Mouse (Mus musculus) limb, embryonic 11.5 days (tissue): Measurements from ENCODE around the gene Gm15517. TPM values are rescaled to one million over a fixed set of nuclear protein-coding genes. Genes with fewer than 3 reads are reported as not detected.

Experiments used
- ATAC-seq: fragments of 200-750 bp; cut with Nextera tagmentation; 2 replicates; pipeline ENCODE4 v1.8.0; 2017; ENCODE audit warnings: low read depth; ENCODE audit not compliant: insufficient number of reproducible peaks, low FRiP score, low TSS enrichment
- DNase-seq: peaks from one replicate; pipeline ENCODE4 v3.0.0-alpha.2; 2015; ENCODE audit warnings: low spot score
- H3K27ac ChIP-seq: fragments of 300-500 bp; sonication (generic); replicated peaks from 2 replicates; pipeline ENCODE4 v1.5.1; 2014; ENCODE audit warnings: low read depth, mild to moderate bottlenecking, low read length
- H3K27me3 ChIP-seq: fragments of 300-500 bp; sonication (generic); 2 replicates; pipeline ENCODE4 v1.6.1; 2014; ENCODE audit warnings: mild to moderate bottlenecking, low read length, mixed read lengths; ENCODE audit not compliant: control insufficient read depth, insufficient read depth
- H3K36me3 ChIP-seq: fragments of 300-500 bp; sonication (generic); 2 replicates; pipeline ENCODE4 v1.6.1; 2014; ENCODE audit warnings: mild to moderate bottlenecking, low read length, moderate library complexity, mixed read lengths; ENCODE audit not compliant: control insufficient read depth, insufficient read depth
- H3K4me1 ChIP-seq: fragments of 300-500 bp; sonication (generic); 2 replicates; pipeline ENCODE4 v1.6.1; 2014; ENCODE audit warnings: low read length, mixed read lengths; ENCODE audit not compliant: control insufficient read depth, insufficient read depth
- H3K4me2 ChIP-seq: fragments of 300-500 bp; sonication (generic); 2 replicates; pipeline ENCODE4 v1.6.1; 2014; ENCODE audit warnings: low read depth, mild to moderate bottlenecking, moderate library complexity; ENCODE audit not compliant: severe bottlenecking
- H3K4me3 ChIP-seq: fragments of 300-500 bp; sonication (generic); 2 replicates; pipeline ENCODE4 v1.5.1; 2014; ENCODE audit warnings: low read depth, low read length
- H3K9ac ChIP-seq: fragments of 300-500 bp; sonication (generic); 2 replicates; pipeline ENCODE4 v1.6.1; 2014; ENCODE audit warnings: mild to moderate bottlenecking, low read length
- H3K9me3 ChIP-seq: fragments of 300-500 bp; sonication (generic); 2 replicates; pipeline ENCODE4 v1.6.1; 2016; ENCODE audit warnings: low read length; ENCODE audit not compliant: control insufficient read depth
- WGBS: fragments of 180-500 bp; shearing (Covaris S2); extraction: QIAGEN DNeasy Blood & Tissue Kit; methylation state at CpG from one replicate; pipeline ENCODE4 v1.1.7; 2014; 5-methylcytosine and 5-hydroxymethylcytosine counted together
- polyA plus RNA-seq: library from polyadenylated mRNA; unstranded; fragments of >200 nt; fragmentation: Nextera tagmentation; extraction: Ambion mirVana; gene quantifications from 2 replicates; pipeline ENCODE4 v1.2.1, GENCODE M21; 2014

Gene Gm15517
- polyA plus RNA-seq, 1 experiment from 2014 or later = not detected

DNA sequence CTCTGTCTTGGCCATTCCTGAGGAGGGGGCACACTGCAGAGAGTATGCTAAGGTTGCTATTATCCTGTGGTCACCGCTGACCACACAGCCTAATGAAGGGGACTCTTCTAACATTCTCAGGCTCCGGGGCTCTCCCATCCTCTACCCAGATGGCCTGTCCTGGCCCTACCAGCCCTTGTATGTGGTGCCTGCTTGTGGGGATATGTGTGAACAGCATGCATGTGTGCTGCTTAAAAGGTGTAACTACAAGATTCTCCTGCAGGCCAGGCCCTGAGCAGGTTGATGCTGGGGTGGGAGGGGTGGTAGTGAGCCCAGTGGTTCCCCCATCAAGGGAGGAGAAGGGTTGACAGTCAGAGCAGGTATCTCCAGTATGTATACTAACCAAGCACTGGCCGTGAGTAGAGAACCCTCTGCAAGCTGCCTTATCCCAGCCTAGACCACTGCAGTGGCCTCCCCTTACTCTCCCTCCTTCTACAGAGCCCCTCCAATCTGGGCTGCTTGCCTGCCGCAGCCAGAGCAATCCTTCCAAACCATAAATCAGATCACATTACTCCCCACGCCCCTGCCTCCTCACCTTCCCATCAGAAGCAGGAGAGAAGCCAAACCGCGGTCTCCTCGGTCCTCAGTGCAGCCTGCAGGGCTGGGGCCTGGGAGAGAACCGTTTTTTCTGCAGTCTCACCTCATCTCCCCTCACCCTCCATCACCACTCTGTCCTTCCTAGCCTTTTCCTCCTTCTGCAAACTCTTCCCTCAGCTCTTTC, 46.2 kb downstream of the Gm15517 start:
- peaks cover 13% of the 10 kb centered on the region for H3K27me3 ChIP-seq
- DNase-seq = peak; percentile 40
- H3K9me3 ChIP-seq = no peaks in the 10 kb centered on the region
- H3K4me1 ChIP-seq = peaks cover 13% of the 10 kb centered on the region
- H3K27ac ChIP-seq = no peak overlapping the region
- H3K4me3 ChIP-seq = no peak overlapping the region
- ATAC-seq = no peak
- no peak overlapping the region for H3K4me2 ChIP-seq
- 19% methylated on average over 9 of the region's 9 CpGs for WGBS
- H3K36me3 ChIP-seq = peaks cover 3% of the 10 kb centered on the region; the same call in 1 of the 2 replicates
- peak overlapping the region; percentile 22; the same call in 1 of the 2 replicates for H3K9ac ChIP-seq

DNA sequence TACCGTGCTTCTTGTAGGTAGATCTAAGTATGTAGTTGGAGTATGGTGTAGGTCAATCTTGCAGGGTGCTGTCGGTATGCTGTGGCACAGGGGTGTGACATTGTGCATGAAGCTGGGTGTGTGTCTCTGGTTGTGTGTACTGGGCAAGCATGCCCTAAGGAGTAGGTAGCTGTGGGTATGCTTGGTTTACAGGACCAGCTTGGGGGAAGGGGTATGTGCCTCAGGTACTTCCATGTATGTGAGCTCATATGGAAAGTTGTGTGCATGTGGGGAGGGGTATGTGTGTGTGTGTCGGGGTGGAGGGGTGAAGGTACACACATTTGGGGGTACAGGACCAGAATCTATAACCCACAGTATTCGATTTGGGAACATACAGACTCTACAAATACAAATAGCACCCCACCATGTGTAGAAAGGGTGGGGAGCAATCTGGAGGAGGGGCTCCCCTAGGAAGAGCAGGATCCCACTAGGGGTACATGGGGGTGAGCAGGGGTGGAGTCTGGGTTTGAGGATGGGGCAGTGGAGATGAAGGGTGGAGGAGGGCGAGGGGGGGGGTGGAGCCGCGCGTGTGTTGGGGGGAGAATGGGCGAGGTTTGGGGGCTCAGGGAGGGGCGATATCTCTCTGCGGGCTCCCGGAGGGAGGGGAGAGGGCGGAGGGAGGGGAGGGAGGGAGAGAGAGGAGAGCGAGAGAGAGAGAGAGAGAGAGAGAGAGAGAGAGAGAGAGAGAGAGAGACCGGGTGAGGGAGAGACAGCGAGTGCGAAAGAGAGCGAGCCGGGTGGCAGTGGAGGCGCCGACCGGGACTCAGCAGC, 48.4 kb downstream of the Gm15517 start, which contains the start of gene Shank1:
Gene Shank1 (plus strand): TSS at position 779 of the 810 bp plus-strand sequence.
- no peak for ATAC-seq

DNA sequence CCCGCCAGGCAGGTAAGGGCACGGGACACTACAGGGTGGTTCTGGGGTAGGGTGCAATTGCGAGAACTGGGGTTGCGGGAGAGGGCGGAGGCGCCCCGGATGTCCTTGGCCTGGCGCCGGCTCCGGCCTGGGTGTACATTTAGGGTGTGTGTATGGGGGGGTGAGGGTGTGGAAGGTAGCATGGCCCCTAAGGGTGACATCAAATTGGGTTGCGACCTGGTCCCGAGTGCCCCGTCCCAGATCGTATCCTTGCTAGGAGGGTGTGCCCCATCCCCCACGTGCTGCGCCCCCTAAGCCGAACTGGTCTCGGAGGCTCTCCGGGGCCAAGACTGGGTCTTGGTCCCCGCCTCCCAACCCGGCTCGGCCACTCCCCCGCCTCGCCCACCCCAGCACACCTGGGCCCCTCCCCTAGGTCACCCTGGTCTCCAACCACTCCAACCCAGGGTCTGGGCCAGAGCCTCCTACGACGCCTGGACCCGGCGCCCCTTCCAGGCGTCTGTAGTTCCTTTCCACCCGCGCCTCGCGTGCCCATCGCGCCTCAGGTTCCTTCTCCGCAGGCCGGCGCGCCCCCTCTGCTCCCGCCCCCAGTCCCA, 49.1 kb downstream of the Gm15517 start:
- no peaks in the 10 kb centered on the region for H3K36me3 ChIP-seq
- H3K4me2 ChIP-seq = peak overlapping the region; percentile 94
- H3K9me3 ChIP-seq = no peaks in the 10 kb centered on the region
- under 1% methylated on average over 32 of the region's 40 CpGs for WGBS
- peak overlapping the region; percentile 41 for H3K4me3 ChIP-seq
- H3K27me3 ChIP-seq = peaks cover 16% of the 10 kb centered on the region
- H3K27ac ChIP-seq = no peak overlapping the region
- H3K9ac ChIP-seq = peak overlapping the region; percentile 45
- DNase-seq (peak; percentile 49), ATAC-seq (no peak)
- H3K4me1 ChIP-seq = peaks cover 13% of the 10 kb centered on the region

More for the DNA sequence above, 48.4 kb downstream of the Gm15517 start, which contains the start of gene Shank1:
- no peaks in the 10 kb centered on the region for H3K9me3 ChIP-seq
- peak within 1 kb of the TSS; percentile 45 for H3K9ac ChIP-seq
- DNase-seq = no peak
- peaks cover 16% of the 10 kb centered on the region for H3K27me3 ChIP-seq
- H3K36me3 ChIP-seq = no peaks in the 10 kb centered on the region
- peak within 1 kb of the TSS; percentile 41 for H3K4me3 ChIP-seq
- H3K4me1 ChIP-seq = peaks cover 13% of the 10 kb centered on the region
- H3K4me2 ChIP-seq = peak within 1 kb of the TSS; percentile 94
- 15% methylated on average over 16 of the region's 22 CpGs for WGBS
- H3K27ac ChIP-seq = no peak within 1 kb of the TSS

DNA sequence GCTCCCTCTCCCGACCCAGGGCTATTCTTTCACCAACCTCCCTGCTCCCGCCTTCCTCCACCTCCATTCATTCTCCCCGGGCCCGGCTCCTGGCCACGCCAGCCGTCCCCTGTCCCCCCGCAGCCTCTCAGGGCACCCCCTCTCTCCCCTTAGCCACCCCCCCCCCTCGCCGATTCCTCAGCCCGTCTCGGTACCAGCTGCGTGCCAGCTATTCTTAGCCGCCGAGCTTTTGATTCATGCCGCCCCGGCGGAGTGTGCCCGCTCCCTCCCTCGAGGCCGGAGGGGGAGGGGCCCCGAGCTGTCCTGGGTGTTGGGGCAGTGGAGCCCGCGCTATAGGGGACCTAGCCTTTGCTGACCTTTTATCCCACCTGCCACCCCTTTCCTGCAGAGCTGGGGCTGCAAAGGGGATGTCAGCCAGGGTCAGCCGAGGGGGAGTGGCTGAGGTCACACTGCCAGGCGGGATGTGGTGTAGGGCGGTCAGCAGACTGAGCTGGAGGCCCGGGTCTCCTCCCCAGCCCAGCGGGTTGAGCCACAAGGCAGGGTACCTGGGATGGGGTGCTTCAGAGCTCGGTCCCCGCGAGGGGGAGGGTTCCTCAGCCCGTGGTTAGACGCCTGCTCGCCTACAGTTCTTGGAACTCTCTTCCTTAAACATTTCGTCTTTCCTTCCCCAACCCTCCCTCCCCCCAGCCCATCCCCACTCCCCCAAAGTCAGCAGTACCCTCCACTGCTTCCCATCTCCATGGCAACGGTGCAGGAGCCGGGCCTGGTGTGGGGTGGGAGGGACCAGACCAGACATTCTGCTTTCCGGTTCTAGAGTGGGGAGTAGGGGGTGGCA, 49.8 kb downstream of the Gm15517 start:
- WGBS = 1% methylated on average over 37 of the region's 38 CpGs
- Histone ChIP-seq H3K27ac (no peak overlapping the region), H3K9ac (peak overlapping the region; percentile 45), H3K4me3 (peak overlapping the region; percentile 41), H3K9me3 (no peaks in the 10 kb centered on the region), H3K4me1 (peaks cover 13% of the 10 kb centered on the region), H3K36me3 (no peaks in the 10 kb centered on the region), H3K4me2 (peak overlapping the region; percentile 94), H3K27me3 (peaks cover 16% of the 10 kb centered on the region)
- peak; percentile 29; the same call in 1 of the 2 replicates for ATAC-seq
- DNase-seq = peak; percentile 49

Other genes starting within 250 kb of the Gm15517 start
- gene Klk1b26, start 249.3 kb upstream of the Gm15517 start, polyA plus RNA-seq = not detected in 2 replicates
- gene Klk1b27, start 209.2 kb upstream of the Gm15517 start, polyA plus RNA-seq = not detected in 2 replicates
- gene Klk1b21, start 159.1 kb upstream of the Gm15517 start, polyA plus RNA-seq = not detected in 2 replicates
- gene Klk1b22, start 148.8 kb upstream of the Gm15517 start, polyA plus RNA-seq = not detected in 2 replicates
- gene Klk1b16, start 124.7 kb upstream of the Gm15517 start, polyA plus RNA-seq = not detected in 2 replicates
- not detected in 2 replicates for gene Klk1b24, start 73.2 kb upstream of the Gm15517 start, polyA plus RNA-seq
- not detected in 2 replicates for gene Klk1b3, start 63.3 kb upstream of the Gm15517 start, polyA plus RNA-seq
- gene Klk1b4, start 54.0 kb upstream of the Gm15517 start, polyA plus RNA-seq = not detected in 2 replicates
- not detected in 2 replicates for gene Klk1b5, start 45.5 kb upstream of the Gm15517 start, polyA plus RNA-seq
- not detected in 2 replicates for gene Klk1, start 36.1 kb upstream of the Gm15517 start, polyA plus RNA-seq
- gene Gm36864, start 25.3 kb upstream of the Gm15517 start, polyA plus RNA-seq = not detected in 2 replicates
- 0.88 and 1.1 TPM in 2 replicates for gene 1700028J19Rik, start 14.8 kb upstream of the Gm15517 start, polyA plus RNA-seq
- 135 and 146 TPM in 2 replicates for gene 2410002F23Rik, start 14.7 kb upstream of the Gm15517 start, polyA plus RNA-seq
- gene Acp4, start 4.1 kb upstream of the Gm15517 start, polyA plus RNA-seq = 0.26 and 0.31 TPM in 2 replicates
- gene Clec11a, start 45.5 kb downstream of the Gm15517 start, polyA plus RNA-seq = 1.9 and 2.2 TPM in 2 replicates
- 0.78 and 0.85 TPM in 2 replicates for gene Shank1, start 48.8 kb downstream of the Gm15517 start, polyA plus RNA-seq
- 2.1 TPM in 2 replicates for gene Syt3, start 122.7 kb downstream of the Gm15517 start, polyA plus RNA-seq
- gene 1700008O03Rik, start 124.4 kb downstream of the Gm15517 start, polyA plus RNA-seq = 0.37 and 0.53 TPM in 2 replicates
- gene Lrrc4b, start 167.6 kb downstream of the Gm15517 start, polyA plus RNA-seq = 0.51 and 0.60 TPM in 2 replicates
- 0.60 TPM in 1 of 2 replicates, not detected in the other for gene Aspdh, start 203.9 kb downstream of the Gm15517 start, polyA plus RNA-seq
- gene Josd2, start 206.5 kb downstream of the Gm15517 start, polyA plus RNA-seq = 64.4 and 65.4 TPM in 2 replicates
- gene Emc10, start 235.1 kb downstream of the Gm15517 start, polyA plus RNA-seq = 83.0 and 85.8 TPM in 2 replicates
- gene Fam71e1, start 235.1 kb downstream of the Gm15517 start, polyA plus RNA-seq = 13.2 and 15.0 TPM in 2 replicates